Mouse (Mus musculus): ENCODE data around the gene Ncbp2.
A peak's percentile ranks its signal among the peaks of the same experiment; 100 is the strongest.
"Not testable (repeated sequence)": the region's sequence is repeated elsewhere in the genome, so short reads cannot be mapped to it uniquely, and the experiment has no call there.

The Ncbp2 gene

GRCm38 (mm10) chr16:31935091-31935979 lies 13.0 kb upstream of the Ncbp2 start:
- DNase-seq (ENCODE audit: low read depth, low spot score): no peak

- no peak for DNase-seq (ENCODE audit: low read depth, low spot score)
Measured at GRCm38 (mm10) chr16:31936568-31936967, 11.7 kb upstream of the Ncbp2 start.

- DNase-seq (ENCODE audit: low read depth, low spot score): no peak
Measured at GRCm38 (mm10) chr16:31938856-31939255, 9.5 kb upstream of the Ncbp2 start.

- no peak for DNase-seq (ENCODE audit: low read depth, low spot score)
Measured at GRCm38 (mm10) chr16:31940586-31940985, 7.7 kb upstream of the Ncbp2 start.

- peak; percentile 44 for DNase-seq (ENCODE audit: low read depth, low spot score)
Measured at GRCm38 (mm10) chr16:31943980-31944379, 4.3 kb upstream of the Ncbp2 start.

- DNase-seq (ENCODE audit: low read depth, low spot score): no peak
Measured at GRCm38 (mm10) chr16:31944698-31945255, 3.5 kb upstream of the Ncbp2 start.

- DNase-seq (ENCODE audit: low read depth, low spot score): no peak
Measured at GRCm38 (mm10) chr16:31945372-31945771, 2.9 kb upstream of the Ncbp2 start.

- not testable (repeated sequence) for DNase-seq (ENCODE audit: low read depth, low spot score)
Measured at GRCm38 (mm10) chr16:31945986-31946385, 2.3 kb upstream of the Ncbp2 start.

- DNase-seq (ENCODE audit: low read depth, low spot score): no peak
Measured at GRCm38 (mm10) chr16:31947333-31947732, 980 bp upstream of the Ncbp2 start.

- no peak for DNase-seq (ENCODE audit: low read depth, low spot score)
Measured at GRCm38 (mm10) chr16:31947901-31948316, 404 bp upstream of the Ncbp2 start.

GRCm38 (mm10) chr16:31963224-31963623 lies 14.9 kb downstream of the Ncbp2 start:
- no peak for DNase-seq (ENCODE audit: low read depth, low spot score)

GRCm38 (mm10) chr16:31975258-31975657 lies 26.9 kb downstream of the Ncbp2 start:
- DNase-seq (ENCODE audit: low read depth, low spot score): no peak

- no peak for DNase-seq (ENCODE audit: low read depth, low spot score)
Measured at GRCm38 (mm10) chr16:31979501-31979900, 31.2 kb downstream of the Ncbp2 start.

GRCm38 (mm10) chr16:31980946-31981345 lies 32.6 kb downstream of the Ncbp2 start:
- no peak for DNase-seq (ENCODE audit: low read depth, low spot score)

- DNase-seq (ENCODE audit: low read depth, low spot score): no peak
Measured at GRCm38 (mm10) chr16:31992039-31992438, 43.7 kb downstream of the Ncbp2 start.

GRCm38 (mm10) chr16:31993195-31993594 lies 44.9 kb downstream of the Ncbp2 start:
- DNase-seq (ENCODE audit: low read depth, low spot score): no peak

GRCm38 (mm10) chr16:31993946-31994345 lies 45.6 kb downstream of the Ncbp2 start:
- no peak for DNase-seq (ENCODE audit: low read depth, low spot score)

GRCm38 (mm10) chr16:31996371-31996770 lies 48.1 kb downstream of the Ncbp2 start:
- DNase-seq (ENCODE audit: low read depth, low spot score): no peak

GRCm38 (mm10) chr16:32002509-32003477 lies 54.5 kb downstream of the Ncbp2 start, which contains the start of gene Senp5:
TSS of gene Senp5 (minus strand) at chr16:32003287.
- peak; percentile 75 for DNase-seq (ENCODE audit: low read depth, low spot score)

GRCm38 (mm10) chr16:32004731-32005130 lies 56.4 kb downstream of the Ncbp2 start:
- no peak for DNase-seq (ENCODE audit: low read depth, low spot score)

- DNase-seq (ENCODE audit: low read depth, low spot score): no peak
Measured at GRCm38 (mm10) chr16:32008529-32009293, 60.4 kb downstream of the Ncbp2 start.

All from retina, adult 2 months (tissue).